Mouse (Mus musculus): ENCODE measurements around the gene Abcd2.

DNA sequence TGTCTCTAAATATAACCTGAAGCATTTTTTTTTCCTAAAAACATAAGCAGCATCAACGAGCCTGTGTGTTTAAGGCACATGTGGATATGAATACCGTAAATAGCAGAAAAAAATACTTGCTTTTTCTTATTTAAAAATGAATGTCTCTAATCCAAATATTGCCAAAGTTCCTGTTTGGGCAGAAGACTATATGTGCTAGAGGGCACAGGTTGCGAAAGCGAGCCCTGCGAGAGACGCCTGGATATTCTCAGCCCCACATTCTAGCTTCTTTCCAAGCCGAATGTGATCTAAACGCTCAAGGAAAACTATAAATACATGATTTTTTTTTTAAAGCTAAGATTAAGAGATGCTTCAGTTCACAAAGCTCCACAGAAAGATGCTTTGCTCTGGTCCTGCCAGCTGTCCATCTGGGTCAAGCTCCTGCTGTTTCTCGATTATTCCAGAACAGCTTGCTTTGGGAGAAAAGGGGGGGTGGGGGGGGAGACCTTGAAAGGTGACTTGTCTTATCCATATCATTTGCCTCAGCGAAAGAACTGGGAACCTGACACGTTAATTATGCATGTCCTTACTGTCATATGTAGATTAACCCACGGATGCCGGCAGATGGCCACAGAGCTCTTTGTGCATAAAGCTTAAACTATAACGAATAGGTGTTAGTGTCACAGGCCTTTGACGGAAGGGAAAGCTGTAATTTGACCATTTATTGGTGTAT, 11.5 kb downstream of the Abcd2 start:
- TF ChIP-seq HCFC1 (IDR thresholded peaks at IDR 0.05; ENCODE audit: borderline replicate concordance, insufficient read depth, low read length) (no peak), ZNF384 (IDR thresholded peaks at IDR 0.05; ENCODE audit: low read depth, low read length) (no peak), ZC3H11A (IDR thresholded peaks at IDR 0.05; ENCODE audit: borderline replicate concordance, low read depth, low read length) (no peak), MAFK (IDR thresholded peaks at IDR 0.05; ENCODE audit: insufficient read depth, low read depth, low read length) (no peak)
